Mouse (Mus musculus) kidney, embryonic 14.5 days (tissue): ENCODE results near the gene Cdk19. TPM values are rescaled to one million over a fixed set of nuclear protein-coding genes. Genes with fewer than 3 reads are reported as not detected.

ENCODE experiments used
- ATAC-seq: fragments of 200-750 bp; cut with Nextera tagmentation; 2 replicates; pipeline ENCODE4 v1.8.0; 2017; ENCODE audit warnings: moderate number of reproducible peaks, mild to moderate bottlenecking, moderate TSS enrichment, moderate library complexity; ENCODE audit not compliant: low FRiP score, low TSS enrichment
- H3K27ac ChIP-seq: fragments of 300-500 bp; sonication (generic); 2 replicates; pipeline ENCODE4 v1.5.1; 2014; ENCODE audit warnings: low read depth, mild to moderate bottlenecking, low read length, moderate library complexity, mixed read lengths
- H3K27me3 ChIP-seq: fragments of 300-500 bp; sonication (generic); 2 replicates; pipeline ENCODE4 v1.6.1; 2014; ENCODE audit warnings: mild to moderate bottlenecking, low read length; ENCODE audit not compliant: control insufficient read depth, insufficient read depth
- H3K36me3 ChIP-seq: fragments of 300-500 bp; sonication (generic); 2 replicates; pipeline ENCODE4 v1.6.1; 2014; ENCODE audit warnings: low read length, mixed read lengths; ENCODE audit not compliant: control insufficient read depth, insufficient read depth
- H3K4me1 ChIP-seq: fragments of 300-500 bp; sonication (generic); 2 replicates; pipeline ENCODE4 v1.6.1; 2014; ENCODE audit warnings: low read length, mixed read lengths; ENCODE audit not compliant: control insufficient read depth, insufficient read depth
- H3K4me2 ChIP-seq: fragments of 300-500 bp; sonication (generic); replicated peaks from 2 replicates; pipeline ENCODE4 v1.6.1; 2014; ENCODE audit warnings: low read depth, mild to moderate bottlenecking, low read length
- H3K4me3 ChIP-seq: fragments of 300-500 bp; sonication (generic); 2 replicates; pipeline ENCODE4 v1.5.1; 2014; ENCODE audit warnings: mild to moderate bottlenecking, low read length
- H3K9ac ChIP-seq: fragments of 300-500 bp; sonication (generic); 2 replicates; pipeline ENCODE4 v1.6.1; 2014; ENCODE audit warnings: low read depth, mild to moderate bottlenecking, low read length, moderate library complexity
- H3K9me3 ChIP-seq: fragments of 300-500 bp; sonication (generic); 2 replicates; pipeline ENCODE4 v1.6.1; 2016; ENCODE audit warnings: low read length; ENCODE audit not compliant: control insufficient read depth
- WGBS: fragments of 180-500 bp; shearing (Covaris S2); extraction: QIAGEN DNeasy Blood & Tissue Kit; methylation state at CpG from one replicate; pipeline ENCODE4 v1.1.7; 2014; 5-methylcytosine and 5-hydroxymethylcytosine counted together
- polyA plus RNA-seq: library from polyadenylated mRNA; unstranded; fragments of >200 nt; fragmentation: Nextera tagmentation; extraction: Ambion mirVana; gene quantifications from 2 replicates; pipeline ENCODE4 v1.2.1, GENCODE M21; 2014

The Cdk19 gene
- polyA plus RNA-seq, 1 experiment from 2014 or later = 10.8 TPM

- Histone ChIP-seq H3K4me1 (no peaks in the 10 kb centered on the region), H3K36me3 (no peaks in the 10 kb centered on the region), H3K27ac (no peak overlapping the region), H3K9ac (no peak overlapping the region), H3K9me3 (no peaks in the 10 kb centered on the region), H3K4me2 (no peak overlapping the region), H3K4me3 (no peak overlapping the region), H3K27me3 (no peaks in the 10 kb centered on the region)
- WGBS = 63% methylated on average over 3 of the region's 3 CpGs
- no peak for ATAC-seq
Observed at GRCm38 (mm10) chr10:40462257-40462656, 122.9 kb downstream of the Cdk19 start.

- Histone ChIP-seq H3K4me2 (no peak overlapping the region), H3K27ac (no peak overlapping the region), H3K4me1 (no peaks in the 10 kb centered on the region), H3K4me3 (no peak overlapping the region), H3K36me3 (no peaks in the 10 kb centered on the region), H3K27me3 (no peaks in the 10 kb centered on the region), H3K9me3 (no peaks in the 10 kb centered on the region), H3K9ac (no peak overlapping the region)
- ATAC-seq = no peak
- 84% methylated on average over 8 of the region's 8 CpGs for WGBS
Observed at GRCm38 (mm10) chr10:40467174-40467911, 128.0 kb downstream of the Cdk19 start.

- H3K27ac ChIP-seq = no peak overlapping the region
- no peak for ATAC-seq
- 95% methylated on average over 1 of the region's 1 CpGs for WGBS
- no peak overlapping the region for H3K9ac ChIP-seq
- no peak overlapping the region for H3K4me3 ChIP-seq
- no peaks in the 10 kb centered on the region for H3K4me1 ChIP-seq
- no peak overlapping the region for H3K4me2 ChIP-seq
- no peaks in the 10 kb centered on the region for H3K36me3 ChIP-seq
- no peaks in the 10 kb centered on the region for H3K9me3 ChIP-seq
- no peaks in the 10 kb centered on the region for H3K27me3 ChIP-seq
Observed at GRCm38 (mm10) chr10:40467912-40468254, 128.5 kb downstream of the Cdk19 start.

GRCm38 (mm10) chr10:40469145-40469544, 129.8 kb downstream of the Cdk19 start:
- H3K27me3 ChIP-seq = no peaks in the 10 kb centered on the region
- no peak overlapping the region for H3K9ac ChIP-seq
- no peak overlapping the region for H3K4me2 ChIP-seq
- H3K9me3 ChIP-seq = no peaks in the 10 kb centered on the region
- no peaks in the 10 kb centered on the region for H3K36me3 ChIP-seq
- H3K4me1 ChIP-seq = no peaks in the 10 kb centered on the region
- no peak overlapping the region for H3K4me3 ChIP-seq
- 94% methylated on average over 2 of the region's 2 CpGs for WGBS
- H3K27ac ChIP-seq = no peak overlapping the region
- no peak for ATAC-seq

GRCm38 (mm10) chr10:40476535-40477285, 137.3 kb downstream of the Cdk19 start:
- H3K27me3 ChIP-seq = no peaks in the 10 kb centered on the region
- no peak for ATAC-seq
- H3K4me3 ChIP-seq = no peak overlapping the region
- no peaks in the 10 kb centered on the region for H3K9me3 ChIP-seq
- 79% methylated on average over 5 of the region's 5 CpGs for WGBS
- H3K9ac ChIP-seq = no peak overlapping the region
- no peaks in the 10 kb centered on the region for H3K4me1 ChIP-seq
- H3K36me3 ChIP-seq = peaks cover 37% of the 10 kb centered on the region; the same call in 1 of the 2 replicates
- no peak overlapping the region for H3K27ac ChIP-seq
- H3K4me2 ChIP-seq = no peak overlapping the region

- Histone ChIP-seq H3K36me3 (peaks cover 37% of the 10 kb centered on the region; the same call in 1 of the 2 replicates), H3K4me1 (no peaks in the 10 kb centered on the region), H3K27me3 (no peaks in the 10 kb centered on the region), H3K4me3 (no peak overlapping the region), H3K27ac (no peak overlapping the region), H3K9me3 (no peaks in the 10 kb centered on the region), H3K4me2 (no peak overlapping the region), H3K9ac (no peak overlapping the region)
- ATAC-seq = no peak
- WGBS = 97% methylated on average over 18 of the region's 18 CpGs
Observed at GRCm38 (mm10) chr10:40477426-40478075, 138.2 kb downstream of the Cdk19 start.

- no peak for ATAC-seq
- Histone ChIP-seq H3K27me3 (no peaks in the 10 kb centered on the region), H3K36me3 (peaks cover 37% of the 10 kb centered on the region; the same call in 1 of the 2 replicates), H3K27ac (no peak overlapping the region), H3K9me3 (no peaks in the 10 kb centered on the region), H3K4me3 (no peak overlapping the region), H3K4me1 (no peaks in the 10 kb centered on the region), H3K9ac (no peak overlapping the region), H3K4me2 (no peak overlapping the region)
- WGBS = 98% methylated on average over 3 of the region's 3 CpGs
Observed at GRCm38 (mm10) chr10:40478626-40479025, 139.3 kb downstream of the Cdk19 start.

GRCm38 (mm10) chr10:40479216-40479615, 139.9 kb downstream of the Cdk19 start:
- H3K4me2 ChIP-seq = no peak overlapping the region
- H3K27me3 ChIP-seq = no peaks in the 10 kb centered on the region
- H3K9ac ChIP-seq = no peak overlapping the region
- H3K27ac ChIP-seq = no peak overlapping the region
- H3K4me3 ChIP-seq = no peak overlapping the region
- H3K36me3 ChIP-seq = peaks cover 37% of the 10 kb centered on the region; the same call in 1 of the 2 replicates
- no peaks in the 10 kb centered on the region for H3K9me3 ChIP-seq
- no peak for ATAC-seq
- 81% methylated on average over 1 of the region's 1 CpGs for WGBS
- H3K4me1 ChIP-seq = no peaks in the 10 kb centered on the region
